Mouse (Mus musculus): ENCODE results near the gene Auts2. TPM values are rescaled to one million over a fixed set of nuclear protein-coding genes. Genes with fewer than 3 reads are reported as not detected.

Gene Auts2
- polyA plus RNA-seq, 1 experiment = 39.0 TPM

GRCm38 (mm10) chr5:131498865-131499264 is 1044.3 kb downstream of the Auts2 start:
- Histone ChIP-seq H3K4me3 (replicated peaks; ENCODE audit: insufficient read depth, low read depth, low read length) (no peak overlapping the region), H3K4me1 (ENCODE audit: control insufficient read depth, insufficient read depth, low read length) (no peaks in the 10 kb centered on the region), H3K27me3 (ENCODE audit: control insufficient read depth, insufficient read depth, low read length) (no peaks in the 10 kb centered on the region), H3K27ac (ENCODE audit: insufficient read depth, low read length) (no peak overlapping the region)
- TF ChIP-seq CTCF (IDR thresholded peaks at IDR 0.05; ENCODE audit: borderline replicate concordance, insufficient read depth, low read depth, low read length) (no peak), POLR2A (IDR thresholded peaks at IDR 0.05; ENCODE audit: borderline replicate concordance, insufficient read depth, low read length) (no peak)
- no peak for DNase-seq
- 98% methylated on average over 4 of the region's 4 CpGs for WGBS

DNA sequence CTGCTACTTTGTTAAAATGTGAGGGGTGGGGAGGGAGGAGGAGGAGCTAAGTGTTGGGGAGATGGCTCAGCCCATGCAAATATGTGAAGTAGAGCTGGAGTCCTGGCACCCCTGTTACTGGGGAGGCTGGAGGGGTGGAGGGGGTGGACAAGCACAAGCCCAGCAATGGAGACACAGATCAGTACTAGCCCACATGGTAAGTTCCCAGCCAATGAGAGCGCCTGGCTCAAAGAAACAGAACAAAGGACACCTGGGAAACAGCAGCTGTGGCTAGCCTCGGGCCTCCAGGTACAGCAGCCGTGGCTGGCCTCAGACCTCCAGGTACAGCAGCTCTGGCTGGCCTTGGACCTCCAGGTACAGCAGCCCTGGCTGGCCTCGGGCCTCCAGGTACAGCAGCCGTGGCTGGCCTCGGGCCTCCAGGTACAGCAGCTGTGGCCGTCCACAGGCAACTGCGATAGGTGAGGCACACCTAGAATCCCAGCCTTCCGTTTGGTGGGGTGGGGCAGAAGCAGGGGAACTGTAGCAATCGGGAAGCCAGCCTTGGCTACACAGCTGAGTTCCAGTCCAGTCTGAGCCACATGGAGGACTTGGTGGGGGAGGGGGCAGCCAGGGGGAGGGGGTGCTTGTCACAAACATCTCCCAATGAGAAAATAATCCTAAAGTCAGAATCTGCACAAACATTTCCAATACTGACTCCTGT is 1046.5 kb downstream of the Auts2 start:
- Histone ChIP-seq H3K4me3 (replicated peaks; ENCODE audit: insufficient read depth, low read depth, low read length) (no peak overlapping the region), H3K27ac (ENCODE audit: insufficient read depth, low read length) (no peak overlapping the region), H3K27me3 (ENCODE audit: control insufficient read depth, insufficient read depth, low read length) (no peaks in the 10 kb centered on the region), H3K4me1 (ENCODE audit: control insufficient read depth, insufficient read depth, low read length) (no peaks in the 10 kb centered on the region)
- DNase-seq = no peak
- TF ChIP-seq CTCF (IDR thresholded peaks at IDR 0.05; ENCODE audit: borderline replicate concordance, insufficient read depth, low read depth, low read length) (no peak), POLR2A (IDR thresholded peaks at IDR 0.05; ENCODE audit: borderline replicate concordance, insufficient read depth, low read length) (no peak)
- 96% methylated on average over 10 of the region's 10 CpGs for WGBS

GRCm38 (mm10) chr5:131494564-131494963 is 1048.6 kb downstream of the Auts2 start:
- WGBS = 90% methylated on average over 5 of the region's 5 CpGs
- TF ChIP-seq POLR2A (IDR thresholded peaks at IDR 0.05; ENCODE audit: borderline replicate concordance, insufficient read depth, low read length) (no peak), CTCF (IDR thresholded peaks at IDR 0.05; ENCODE audit: borderline replicate concordance, insufficient read depth, low read depth, low read length) (no peak)
- no peak for DNase-seq
- H3K27me3 ChIP-seq (ENCODE audit: control insufficient read depth, insufficient read depth, low read length) = no peaks in the 10 kb centered on the region
- H3K27ac ChIP-seq (ENCODE audit: insufficient read depth, low read length) = no peak overlapping the region
- H3K4me3 ChIP-seq (replicated peaks; ENCODE audit: insufficient read depth, low read depth, low read length) = no peak overlapping the region
- no peaks in the 10 kb centered on the region for H3K4me1 ChIP-seq (ENCODE audit: control insufficient read depth, insufficient read depth, low read length)

GRCm38 (mm10) chr5:131492535-131492934 is 1050.6 kb downstream of the Auts2 start:
- no peaks in the 10 kb centered on the region for H3K27me3 ChIP-seq (ENCODE audit: control insufficient read depth, insufficient read depth, low read length)
- no peak for DNase-seq
- no peak overlapping the region for H3K4me3 ChIP-seq (replicated peaks; ENCODE audit: insufficient read depth, low read depth, low read length)
- no peak overlapping the region for H3K27ac ChIP-seq (ENCODE audit: insufficient read depth, low read length)
- no peaks in the 10 kb centered on the region for H3K4me1 ChIP-seq (ENCODE audit: control insufficient read depth, insufficient read depth, low read length)
- WGBS = 94% methylated on average over 8 of the region's 8 CpGs
- TF ChIP-seq CTCF (IDR thresholded peaks at IDR 0.05; ENCODE audit: borderline replicate concordance, insufficient read depth, low read depth, low read length) (peak; percentile 16; the same call in 1 of the 2 replicates), POLR2A (IDR thresholded peaks at IDR 0.05; ENCODE audit: borderline replicate concordance, insufficient read depth, low read length) (no peak)

DNA sequence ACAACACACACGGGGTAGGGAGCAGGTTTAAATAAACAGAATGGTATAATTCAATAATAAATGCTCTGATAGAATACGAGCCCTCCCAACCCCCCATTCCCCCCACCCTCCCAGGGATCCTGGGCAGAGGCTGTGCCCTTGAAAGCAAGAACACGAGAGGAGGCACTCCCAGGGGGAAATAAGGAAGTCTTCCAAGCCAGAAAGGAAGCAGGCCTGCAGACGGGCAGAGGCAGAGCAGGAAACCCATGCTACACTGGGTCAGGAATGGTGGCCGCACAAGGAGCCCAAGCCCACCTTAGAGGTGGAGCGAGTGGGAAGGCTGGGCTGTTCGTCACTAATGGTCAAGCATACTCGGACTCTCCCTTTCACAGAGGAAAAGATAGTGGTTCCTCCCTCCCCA is 1051.3 kb downstream of the Auts2 start:
- Histone ChIP-seq H3K4me3 (replicated peaks; ENCODE audit: insufficient read depth, low read depth, low read length) (no peak overlapping the region), H3K4me1 (ENCODE audit: control insufficient read depth, insufficient read depth, low read length) (no peaks in the 10 kb centered on the region), H3K27me3 (ENCODE audit: control insufficient read depth, insufficient read depth, low read length) (no peaks in the 10 kb centered on the region), H3K27ac (ENCODE audit: insufficient read depth, low read length) (no peak overlapping the region)
- TF ChIP-seq CTCF (IDR thresholded peaks at IDR 0.05; ENCODE audit: borderline replicate concordance, insufficient read depth, low read depth, low read length) = no peak
- TF ChIP-seq POLR2A (IDR thresholded peaks at IDR 0.05; ENCODE audit: borderline replicate concordance, insufficient read depth, low read length) = no peak
- WGBS = 85% methylated on average over 8 of the region's 8 CpGs
- DNase-seq = no peak

DNA sequence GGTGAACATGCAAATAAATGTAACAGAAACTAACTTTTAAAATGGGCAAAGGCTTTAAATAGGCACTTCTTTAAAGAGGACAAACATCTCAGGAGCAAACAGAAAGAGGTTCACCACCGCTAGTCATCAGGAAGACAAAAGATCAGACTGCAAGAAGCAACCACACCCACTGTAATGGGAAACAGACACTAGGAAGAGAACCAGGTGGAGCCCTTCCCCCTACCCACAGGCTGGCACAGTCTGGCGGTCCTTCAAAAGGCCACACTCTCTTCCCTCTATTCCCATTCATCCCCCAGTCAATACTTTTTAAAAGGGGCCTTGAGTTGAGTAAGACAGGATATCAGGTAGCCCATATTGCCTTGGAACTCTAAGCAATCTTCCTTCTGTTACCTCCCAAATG is 1052.3 kb downstream of the Auts2 start:
- no peak for DNase-seq
- TF ChIP-seq POLR2A (IDR thresholded peaks at IDR 0.05; ENCODE audit: borderline replicate concordance, insufficient read depth, low read length) = no peak
- no peak for TF ChIP-seq CTCF (IDR thresholded peaks at IDR 0.05; ENCODE audit: borderline replicate concordance, insufficient read depth, low read depth, low read length)
- Histone ChIP-seq H3K4me3 (replicated peaks; ENCODE audit: insufficient read depth, low read depth, low read length) (no peak overlapping the region), H3K27me3 (ENCODE audit: control insufficient read depth, insufficient read depth, low read length) (no peaks in the 10 kb centered on the region), H3K27ac (ENCODE audit: insufficient read depth, low read length) (no peak overlapping the region), H3K4me1 (ENCODE audit: control insufficient read depth, insufficient read depth, low read length) (no peaks in the 10 kb centered on the region)
- WGBS = 88% methylated on average over 2 of the region's 2 CpGs

DNA sequence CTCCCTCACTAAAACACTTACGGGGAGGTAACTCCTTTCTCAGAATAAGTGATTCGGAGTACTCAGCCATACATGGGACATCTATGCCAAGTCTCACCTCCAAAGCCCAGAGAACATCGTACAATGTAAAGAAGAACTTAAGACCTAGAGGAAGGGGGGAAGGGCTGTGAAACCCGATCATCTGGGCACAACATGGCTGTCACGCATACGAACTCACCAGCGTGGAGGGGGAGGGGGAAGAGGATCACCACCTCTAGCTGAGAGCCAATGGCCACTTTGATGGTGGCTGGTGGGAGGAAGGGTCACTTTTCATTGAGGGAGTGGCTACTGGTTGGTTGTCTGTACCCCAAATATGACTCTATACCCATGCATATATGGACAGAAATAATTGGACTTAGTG is 1053.3 kb downstream of the Auts2 start:
- WGBS = 90% methylated on average over 7 of the region's 7 CpGs
- Histone ChIP-seq H3K4me1 (ENCODE audit: control insufficient read depth, insufficient read depth, low read length) (no peaks in the 10 kb centered on the region), H3K27me3 (ENCODE audit: control insufficient read depth, insufficient read depth, low read length) (no peaks in the 10 kb centered on the region), H3K27ac (ENCODE audit: insufficient read depth, low read length) (no peak overlapping the region), H3K4me3 (replicated peaks; ENCODE audit: insufficient read depth, low read depth, low read length) (no peak overlapping the region)
- no peak for DNase-seq
- TF ChIP-seq POLR2A (IDR thresholded peaks at IDR 0.05; ENCODE audit: borderline replicate concordance, insufficient read depth, low read length) (no peak), CTCF (IDR thresholded peaks at IDR 0.05; ENCODE audit: borderline replicate concordance, insufficient read depth, low read depth, low read length) (no peak)

GRCm38 (mm10) chr5:131486527-131486926 is 1056.6 kb downstream of the Auts2 start:
- Histone ChIP-seq H3K27ac (ENCODE audit: insufficient read depth, low read length) (no peak overlapping the region), H3K4me3 (replicated peaks; ENCODE audit: insufficient read depth, low read depth, low read length) (no peak overlapping the region), H3K27me3 (ENCODE audit: control insufficient read depth, insufficient read depth, low read length) (no peaks in the 10 kb centered on the region), H3K4me1 (ENCODE audit: control insufficient read depth, insufficient read depth, low read length) (peaks cover 3% of the 10 kb centered on the region)
- WGBS = 99% methylated on average over 4 of the region's 4 CpGs
- TF ChIP-seq POLR2A (IDR thresholded peaks at IDR 0.05; ENCODE audit: borderline replicate concordance, insufficient read depth, low read length) = no peak
- no peak for TF ChIP-seq CTCF (IDR thresholded peaks at IDR 0.05; ENCODE audit: borderline replicate concordance, insufficient read depth, low read depth, low read length)
- DNase-seq = no peak

All from cerebellum, adult 2 months (tissue).